Mouse (Mus musculus): ENCODE results near the gene Nhlh2.
A peak's percentile ranks its signal among the peaks of the same experiment; 100 is the strongest.

Gene Nhlh2

DNA sequence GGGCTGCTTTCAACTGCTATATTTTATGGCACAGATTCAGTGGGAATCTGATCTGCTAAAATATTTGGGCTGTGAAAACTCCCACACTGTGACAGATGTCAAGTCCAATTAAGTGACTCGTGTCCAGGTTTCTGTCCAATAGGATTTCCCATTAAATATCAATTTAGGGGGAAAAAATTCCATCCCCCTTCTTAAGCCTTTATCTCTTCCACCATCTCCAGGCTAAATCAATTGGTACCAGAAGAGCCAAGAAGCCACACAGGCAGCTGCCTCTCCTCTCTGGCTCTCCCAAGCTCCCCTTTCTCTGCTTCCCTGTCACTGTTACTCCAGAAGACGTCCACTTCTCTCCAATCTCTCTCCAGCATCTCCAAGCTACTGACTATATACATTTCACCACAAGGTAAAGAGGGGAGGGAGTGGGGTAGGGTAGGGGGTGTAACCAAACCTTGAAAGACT lies at the start of gene Nhlh2:
Gene Nhlh2, plus strand, starts transcription at position 151 of the 456 bp plus-strand sequence.
- DNase-seq (ENCODE audit: low read depth, low spot score): peak; percentile 29

DNA sequence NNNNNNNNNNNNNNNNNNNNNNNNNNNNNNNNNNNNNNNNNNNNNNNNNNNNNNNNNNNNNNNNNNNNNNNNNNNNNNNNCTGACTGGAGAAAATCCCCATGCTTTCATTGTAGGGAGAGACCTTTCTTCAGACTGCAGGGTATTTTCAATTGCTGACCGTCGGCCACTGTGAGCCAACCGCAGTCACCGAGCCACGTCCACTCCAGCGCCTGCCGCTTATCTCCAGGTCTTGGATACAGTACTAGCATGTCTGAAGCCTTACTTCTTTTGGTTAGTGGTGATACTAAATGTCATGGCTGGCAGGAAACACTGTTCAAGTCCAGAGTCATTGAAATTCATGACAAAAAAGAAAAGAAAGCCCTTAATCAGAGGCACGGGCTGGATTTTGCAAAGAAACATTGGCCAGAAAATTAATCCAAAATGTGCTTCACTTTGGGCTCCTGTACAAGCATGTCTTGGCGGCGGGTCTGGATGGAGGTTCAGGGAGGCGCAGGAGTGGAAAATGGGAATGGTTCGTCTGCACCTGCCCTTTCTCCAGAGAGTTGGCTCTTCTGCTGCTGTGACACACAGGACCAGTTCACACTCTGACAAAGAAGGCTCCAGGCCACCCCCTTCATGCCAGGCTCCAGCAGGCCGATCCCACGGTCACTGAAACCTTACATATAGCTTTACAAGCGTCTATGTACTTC lies 48.6 kb upstream of the Nhlh2 start:
- DNase-seq (ENCODE audit: low read depth, low spot score): no peak

DNA sequence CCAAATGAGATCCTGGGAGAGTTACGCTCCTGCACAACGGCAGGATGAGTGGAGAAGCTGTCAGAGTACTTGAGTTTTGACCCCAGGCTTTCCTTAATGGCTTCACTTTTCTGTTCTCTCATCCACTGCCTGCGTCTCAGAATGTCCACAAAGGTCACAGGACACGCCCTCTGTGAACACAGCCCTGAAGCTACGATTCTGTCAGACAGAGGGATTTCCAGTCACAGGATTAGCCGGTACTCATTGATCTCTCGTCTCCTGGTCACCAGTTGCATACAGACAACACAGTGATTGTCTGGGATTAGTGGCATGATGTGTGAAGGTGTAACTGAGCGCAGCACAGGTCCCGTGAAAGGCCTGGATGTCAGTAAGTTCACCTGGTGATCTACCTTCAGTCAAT lies 46.4 kb upstream of the Nhlh2 start:
- DNase-seq (ENCODE audit: low read depth, low spot score): peak; percentile 36

DNA sequence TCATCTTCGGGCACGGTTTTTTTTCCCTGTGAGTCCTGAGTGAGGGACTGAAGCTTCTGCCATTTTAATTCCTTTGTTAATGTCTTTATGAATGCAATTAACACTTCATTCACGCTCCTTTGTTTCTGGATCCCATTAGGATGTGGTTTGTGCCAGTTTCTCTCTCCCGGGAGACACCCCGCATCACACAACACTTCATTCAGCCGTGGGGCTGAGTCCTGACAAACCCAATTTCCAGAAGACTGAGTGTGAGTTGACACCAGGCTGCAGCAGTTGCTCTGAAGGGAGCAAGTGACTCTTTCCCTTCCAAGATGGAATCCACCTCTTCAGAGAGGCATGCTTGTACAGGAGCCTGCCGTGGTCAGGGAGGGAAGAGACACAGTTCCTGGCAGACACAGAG lies 45.5 kb upstream of the Nhlh2 start:
- no peak for DNase-seq (ENCODE audit: low read depth, low spot score)

DNA sequence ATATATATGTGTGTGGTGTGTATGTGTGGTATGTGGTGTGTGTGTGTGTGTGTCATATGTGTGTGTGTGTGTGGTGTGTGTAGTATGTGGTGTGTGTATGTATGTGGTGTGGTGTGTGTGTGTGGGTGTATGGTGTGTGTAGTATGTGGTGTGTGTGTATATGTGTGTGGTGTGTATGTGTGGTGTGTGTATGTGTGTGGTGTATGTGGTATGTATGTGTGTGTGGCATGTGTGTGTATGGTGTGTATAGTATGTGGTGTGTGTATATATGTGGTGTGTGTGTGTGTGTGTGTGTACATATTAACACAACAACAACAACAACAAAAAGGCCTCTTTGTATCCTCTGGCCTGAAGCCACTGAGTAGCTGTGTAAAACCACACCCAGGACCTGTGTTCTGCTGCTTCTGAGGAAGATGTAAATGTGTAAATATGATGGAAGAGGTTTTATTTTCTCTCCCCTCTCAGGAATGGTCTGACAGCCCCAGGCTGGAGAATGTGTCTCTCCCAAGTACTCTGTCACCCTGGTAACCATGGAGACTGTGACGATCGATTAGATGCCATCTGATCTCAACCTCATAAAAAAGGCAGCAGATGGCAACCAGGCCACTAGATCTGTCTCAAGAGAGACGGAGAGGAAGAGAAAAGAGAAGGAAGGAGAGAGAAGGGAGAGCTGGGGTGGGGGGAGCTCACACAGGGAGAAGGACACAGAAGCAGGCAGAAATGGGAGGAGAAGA lies 42.9 kb upstream of the Nhlh2 start:
- peak; percentile 74 for DNase-seq (ENCODE audit: low read depth, low spot score)

DNA sequence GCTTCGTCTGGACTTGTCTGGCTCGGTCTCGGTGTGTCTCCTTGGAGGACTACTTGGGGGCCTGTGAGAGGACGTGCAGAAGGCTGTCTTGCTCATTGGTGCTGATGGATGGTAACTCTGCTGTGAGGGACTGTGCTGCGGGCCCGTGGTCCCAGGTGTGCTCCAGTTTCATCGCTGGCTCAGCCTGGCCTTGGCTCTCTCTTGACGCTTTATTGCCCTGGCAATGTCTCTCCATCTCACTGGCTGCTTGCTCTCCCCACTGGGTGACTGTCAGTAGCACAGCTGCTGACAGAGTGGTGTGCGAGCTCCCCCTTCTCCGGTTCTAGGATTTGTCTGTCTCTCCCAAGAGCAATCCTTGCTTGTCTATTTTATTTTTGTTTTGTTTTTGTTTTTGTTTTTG lies 34.5 kb upstream of the Nhlh2 start:
- DNase-seq (ENCODE audit: low read depth, low spot score): no peak

DNA sequence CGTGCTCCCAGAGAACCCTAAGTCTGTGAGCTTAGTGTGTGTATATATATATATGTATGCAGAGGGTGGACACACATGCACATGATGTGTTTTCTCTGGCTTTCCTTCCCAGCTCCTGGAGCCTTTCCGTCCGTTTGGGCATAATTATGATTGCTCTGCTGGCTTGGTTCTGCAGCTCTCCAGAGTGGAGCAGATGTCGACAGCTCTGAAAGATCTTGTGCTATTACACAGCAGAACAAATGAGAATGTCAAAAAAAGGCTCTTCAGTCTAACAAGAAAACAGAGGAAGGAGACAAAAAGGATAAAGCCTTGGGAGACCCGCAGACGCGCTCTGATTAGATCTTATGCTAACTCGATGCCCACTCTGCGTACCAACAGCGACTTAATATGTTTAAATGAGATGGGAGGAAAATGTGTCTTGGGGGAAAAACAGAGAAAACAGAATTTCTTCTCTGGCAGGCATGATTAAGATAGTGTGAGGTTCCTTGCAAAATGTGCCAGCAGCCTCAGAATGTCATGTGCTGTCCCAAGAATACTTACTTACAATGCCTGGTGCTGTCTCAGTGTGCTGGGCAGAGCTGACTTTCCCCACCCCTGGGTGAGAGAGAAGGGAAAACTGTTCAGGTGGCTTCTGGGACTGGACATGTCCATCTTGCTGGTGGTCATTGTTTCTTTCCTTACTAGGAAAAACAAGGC lies 31.4 kb upstream of the Nhlh2 start:
- no peak for DNase-seq (ENCODE audit: low read depth, low spot score)

DNA sequence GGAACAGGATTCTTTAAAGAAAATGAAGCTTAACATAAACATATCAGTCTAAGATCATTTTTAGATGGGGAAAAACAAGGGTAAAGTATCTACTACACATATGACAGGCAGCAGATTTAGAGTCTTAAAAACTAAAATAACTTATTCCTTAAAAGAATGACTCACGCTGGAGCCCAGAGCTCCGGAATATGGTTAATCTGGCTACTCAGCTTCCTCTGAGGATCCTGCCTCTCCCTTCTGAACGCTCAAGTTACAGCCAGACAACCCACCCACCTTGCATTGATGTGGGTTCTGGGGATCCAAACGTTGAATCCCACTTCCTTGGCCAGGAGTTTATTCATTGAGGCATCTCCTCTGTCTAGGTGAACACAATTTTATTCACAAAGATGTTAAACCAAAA lies 26.0 kb upstream of the Nhlh2 start:
- DNase-seq (ENCODE audit: low read depth, low spot score): no peak

DNA sequence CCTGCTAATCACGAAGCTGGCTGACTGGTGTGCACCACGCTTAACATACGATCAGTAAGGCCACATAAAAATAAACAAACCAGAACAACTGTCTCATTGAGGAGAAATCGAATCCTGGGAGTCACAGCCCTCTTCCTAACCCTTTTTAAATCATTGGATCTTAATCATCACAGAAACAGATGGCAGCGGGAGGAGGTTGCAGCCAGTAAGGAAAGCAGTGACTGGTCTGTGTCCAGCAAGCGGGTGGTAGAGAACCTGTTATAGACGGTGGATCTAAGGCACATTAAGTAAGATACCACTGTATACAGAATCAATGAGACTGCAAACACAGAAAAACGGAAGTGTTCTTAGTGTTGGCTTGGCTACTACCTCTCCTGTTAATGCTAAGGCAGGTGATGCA lies 24.2 kb upstream of the Nhlh2 start:
- no peak for DNase-seq (ENCODE audit: low read depth, low spot score)

DNA sequence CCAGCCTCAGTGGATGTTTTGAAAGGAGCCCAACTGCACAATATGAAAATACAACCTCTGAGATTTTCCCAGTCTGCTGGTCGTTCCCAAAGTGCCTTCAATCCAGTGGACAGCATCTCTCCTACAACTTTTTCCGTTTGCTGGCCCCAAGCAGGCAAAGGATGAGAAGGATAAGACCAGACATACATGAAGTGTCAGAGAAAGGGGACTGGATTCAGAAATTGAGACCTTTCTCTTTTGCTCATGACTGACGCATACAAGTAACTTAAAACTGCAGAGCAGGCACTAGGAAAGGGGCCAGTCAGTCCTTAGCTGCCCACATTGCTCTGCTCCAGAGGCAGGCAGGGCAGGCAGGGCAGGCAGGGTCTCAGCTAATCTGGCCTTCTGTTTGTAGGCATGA lies 19.7 kb upstream of the Nhlh2 start:
- no peak for DNase-seq (ENCODE audit: low read depth, low spot score)

DNA sequence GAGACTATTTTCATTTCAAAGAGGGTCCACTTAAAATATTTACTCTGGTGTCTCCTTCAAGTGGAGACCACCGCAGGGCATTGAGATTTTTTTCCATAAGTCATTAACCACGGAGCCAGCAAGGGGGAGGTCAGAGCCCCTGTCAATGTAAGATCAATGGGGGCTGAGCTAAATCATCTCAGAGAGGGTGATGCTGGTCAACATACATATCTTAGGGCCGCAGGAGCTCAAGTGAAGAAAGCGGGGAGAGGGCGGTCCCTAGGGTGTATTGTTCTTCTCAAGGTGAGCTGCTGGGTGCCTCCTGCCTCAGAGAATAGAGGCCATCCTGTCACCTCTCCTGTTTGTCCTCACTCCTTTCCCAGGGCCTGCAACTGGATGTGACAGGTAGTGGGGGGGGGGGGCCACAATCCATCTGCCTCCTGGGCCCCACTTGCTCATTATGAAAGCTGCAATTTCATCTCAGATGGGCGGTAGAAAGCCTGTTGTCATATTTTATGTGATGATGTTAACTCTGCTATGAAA lies 18.8 kb upstream of the Nhlh2 start:
- DNase-seq (ENCODE audit: low read depth, low spot score): peak; percentile 15

DNA sequence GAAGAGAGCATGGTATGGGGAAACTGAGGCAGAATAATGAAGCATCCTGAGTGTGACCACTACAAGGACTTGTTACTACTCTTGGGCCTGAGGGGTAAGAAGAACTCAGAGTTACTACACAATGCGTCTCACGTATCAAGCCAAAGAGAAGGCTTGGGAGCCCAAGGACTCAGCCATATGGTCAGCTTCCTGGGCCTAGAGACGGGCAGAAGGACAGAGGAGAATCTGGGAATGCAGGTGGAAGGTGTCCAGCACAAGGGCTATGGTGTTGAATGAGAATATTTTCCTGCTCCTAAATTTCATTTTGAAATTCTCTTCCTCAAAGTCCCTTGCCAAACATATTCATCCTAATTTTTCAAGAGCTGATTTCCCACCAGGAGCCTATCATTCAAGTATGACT lies 12.0 kb upstream of the Nhlh2 start:
- no peak for DNase-seq (ENCODE audit: low read depth, low spot score)

DNA sequence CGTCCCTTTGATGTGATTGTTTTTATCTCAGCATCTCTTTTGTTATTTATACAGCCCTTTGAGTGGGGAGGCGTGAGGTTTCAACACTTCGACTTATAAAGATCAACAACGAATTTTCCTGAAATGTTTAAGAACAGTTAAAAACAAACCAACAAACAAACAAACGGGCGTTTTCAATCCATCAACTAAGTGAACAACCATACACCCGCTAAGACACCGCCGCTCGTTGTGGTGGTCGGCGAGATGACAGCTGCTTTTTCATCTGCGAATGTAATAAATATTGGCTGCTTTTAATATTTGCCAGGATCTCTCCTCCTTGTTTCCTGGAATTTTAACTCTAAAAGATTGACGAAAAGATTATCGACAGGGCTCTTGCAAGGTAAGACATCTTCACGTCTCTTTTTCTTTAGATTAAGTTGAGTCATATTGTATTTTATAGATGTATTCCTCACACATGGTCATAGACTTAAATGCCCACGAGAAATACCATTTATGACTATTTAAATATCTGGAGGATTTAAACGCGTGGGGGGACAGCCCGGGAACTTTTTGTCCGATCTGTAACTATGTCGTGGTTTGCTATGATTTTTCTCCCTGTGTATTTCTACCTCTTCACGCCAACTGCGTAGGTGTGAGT lies 923 bp downstream of the Nhlh2 start:
- no peak for DNase-seq (ENCODE audit: low read depth, low spot score)

DNA sequence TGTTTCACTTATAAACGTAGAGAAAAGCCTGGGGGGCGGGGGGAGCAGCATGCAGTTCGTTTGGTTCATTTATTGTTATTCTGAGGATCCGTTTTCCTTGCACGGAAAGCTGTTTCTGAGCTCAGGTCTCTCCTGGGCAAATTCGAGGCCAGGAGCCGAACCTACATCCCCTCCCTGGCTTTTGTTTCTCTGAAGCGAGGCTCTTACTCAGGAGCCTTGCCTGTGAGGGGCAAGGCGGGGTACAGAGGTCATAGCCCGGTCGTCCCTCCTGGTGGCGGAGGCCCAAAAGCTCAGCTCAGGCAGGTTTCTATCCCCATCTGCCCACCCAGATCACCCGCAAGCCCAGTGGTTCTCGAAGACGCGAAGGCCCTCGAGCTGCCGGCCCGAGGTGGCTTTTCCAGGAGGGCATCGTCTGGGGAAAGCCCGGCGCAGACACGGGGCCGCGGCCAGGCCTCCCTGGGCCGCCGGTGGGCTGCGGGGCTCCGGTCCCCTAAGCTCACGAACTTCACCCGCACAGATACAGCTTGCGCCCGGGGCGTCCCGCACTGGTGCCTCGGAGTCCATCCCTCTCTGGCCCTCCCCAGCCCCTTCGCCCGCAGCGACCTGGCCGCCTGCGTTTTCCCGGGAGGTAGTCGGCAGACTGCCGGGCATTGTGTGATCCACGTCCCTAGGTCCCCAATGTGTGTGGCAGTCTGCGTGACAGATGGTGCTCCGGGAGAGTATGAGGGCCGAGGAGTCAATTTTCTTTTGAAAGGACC lies 1.6 kb downstream of the Nhlh2 start:
- DNase-seq (ENCODE audit: low read depth, low spot score): peak; percentile 50

DNA sequence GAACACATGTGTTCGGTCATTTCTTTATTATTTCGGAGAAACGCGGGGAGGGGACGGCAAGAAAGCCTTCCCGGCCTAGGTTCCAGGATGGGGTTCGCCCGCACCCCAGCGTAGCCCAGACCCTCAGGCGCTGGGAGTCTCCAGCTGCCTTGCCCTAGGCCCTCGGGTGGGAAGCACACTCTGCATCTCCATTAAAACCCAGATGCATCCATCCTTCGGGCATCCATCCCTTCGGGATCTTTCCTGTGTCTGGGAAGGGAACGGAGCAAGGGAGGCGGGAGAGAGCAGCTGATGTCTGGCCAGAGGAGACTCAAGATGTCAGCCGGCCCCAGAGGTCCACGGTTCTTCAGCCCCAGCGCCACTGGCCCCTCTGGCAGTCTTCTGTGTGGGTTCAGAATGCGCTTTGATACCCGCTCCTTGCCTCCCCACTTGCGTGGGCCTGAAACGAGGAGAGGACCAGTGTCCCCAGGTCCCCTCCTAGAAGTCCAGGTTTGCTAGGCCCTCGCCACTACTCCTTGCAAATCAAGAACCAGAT lies 2.3 kb downstream of the Nhlh2 start:
- DNase-seq (ENCODE audit: low read depth, low spot score): no peak

DNA sequence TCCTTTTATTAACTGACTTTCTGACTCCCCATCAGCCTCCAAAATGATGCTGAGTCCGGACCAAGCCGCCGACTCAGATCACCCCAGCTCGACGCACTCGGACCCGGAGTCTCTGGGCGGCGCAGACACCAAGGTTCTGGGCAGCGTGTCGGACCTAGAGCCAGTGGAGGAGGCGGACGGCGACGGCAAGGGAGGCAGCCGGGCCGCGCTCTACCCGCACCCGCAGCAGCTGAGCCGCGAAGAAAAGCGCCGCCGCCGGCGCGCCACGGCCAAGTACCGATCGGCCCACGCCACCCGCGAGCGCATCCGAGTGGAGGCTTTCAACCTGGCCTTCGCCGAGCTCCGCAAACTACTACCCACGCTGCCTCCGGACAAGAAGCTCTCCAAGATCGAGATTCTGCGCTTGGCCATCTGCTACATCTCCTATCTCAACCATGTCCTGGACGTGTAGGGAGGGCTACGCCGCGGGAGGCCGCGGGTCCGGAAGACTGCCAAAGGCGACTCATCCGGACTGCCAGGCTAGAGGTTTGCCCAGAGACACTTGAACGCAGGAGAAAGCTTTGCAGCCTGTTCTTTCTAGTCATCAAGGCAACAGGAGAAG lies 2.8 kb downstream of the Nhlh2 start:
- peak; percentile 47 for DNase-seq (ENCODE audit: low read depth, low spot score)

DNA sequence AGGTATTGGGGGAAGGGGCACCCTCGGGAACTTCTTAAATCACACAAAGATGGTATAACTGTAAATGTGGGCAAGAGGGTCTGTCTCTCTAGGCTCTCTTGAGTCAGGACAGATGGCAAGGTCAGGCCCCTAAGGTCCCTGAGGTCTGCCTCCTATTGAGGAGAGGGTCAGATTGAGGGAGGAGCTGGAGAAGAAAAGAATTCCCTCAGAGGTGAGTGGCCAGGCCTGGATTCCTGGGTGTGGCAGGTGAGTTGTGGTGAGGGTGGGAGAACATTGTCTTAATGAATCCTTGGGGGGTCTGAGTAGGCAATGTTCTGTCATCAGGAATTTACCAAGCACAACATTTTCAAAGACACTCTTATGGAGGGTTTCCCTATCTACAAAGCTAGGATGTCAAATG lies 10.7 kb downstream of the Nhlh2 start:
- no peak for DNase-seq (ENCODE audit: low read depth, low spot score)

DNA sequence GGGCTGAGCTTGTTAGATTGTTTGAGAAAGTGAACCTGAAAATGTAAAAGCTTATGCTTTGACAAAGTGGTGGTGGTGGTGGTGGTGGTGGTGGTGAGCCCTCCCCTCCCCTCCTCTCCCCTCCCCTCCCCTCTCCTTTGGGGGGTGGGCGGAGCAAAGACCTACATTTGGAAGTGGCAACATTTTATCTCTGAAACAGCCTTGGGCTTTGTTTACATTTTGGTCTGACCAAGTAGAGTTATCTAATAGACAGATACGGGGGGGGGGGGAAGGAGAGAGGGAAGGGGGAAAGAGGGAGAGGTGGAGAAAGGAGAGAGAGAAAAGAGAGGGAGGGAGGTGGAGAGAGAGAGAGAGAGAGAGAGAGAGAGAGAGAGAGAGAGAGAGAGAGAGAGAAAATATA lies 12.8 kb downstream of the Nhlh2 start:
- no peak for DNase-seq (ENCODE audit: low read depth, low spot score)

DNA sequence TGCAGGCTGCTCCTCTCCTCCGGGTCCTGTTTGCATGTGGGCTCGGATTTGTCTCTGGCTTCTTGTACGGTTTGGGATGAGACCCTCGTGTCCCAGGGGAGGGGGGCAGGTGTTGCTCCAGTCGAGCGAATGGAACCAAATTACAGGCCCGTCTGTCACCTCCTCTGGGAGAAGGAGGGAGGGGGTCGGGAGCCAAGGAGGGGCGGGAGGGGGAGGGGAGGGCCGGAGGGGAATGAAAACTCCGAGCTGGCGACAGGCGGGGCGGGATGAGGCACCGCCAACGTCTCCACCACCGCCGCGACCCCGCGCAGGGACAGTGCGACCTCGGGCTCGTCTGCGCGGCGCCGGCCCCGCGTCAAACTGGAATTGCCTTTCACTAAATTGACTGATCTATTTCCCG lies 13.5 kb downstream of the Nhlh2 start:
- DNase-seq (ENCODE audit: low read depth, low spot score): peak; percentile 70

DNA sequence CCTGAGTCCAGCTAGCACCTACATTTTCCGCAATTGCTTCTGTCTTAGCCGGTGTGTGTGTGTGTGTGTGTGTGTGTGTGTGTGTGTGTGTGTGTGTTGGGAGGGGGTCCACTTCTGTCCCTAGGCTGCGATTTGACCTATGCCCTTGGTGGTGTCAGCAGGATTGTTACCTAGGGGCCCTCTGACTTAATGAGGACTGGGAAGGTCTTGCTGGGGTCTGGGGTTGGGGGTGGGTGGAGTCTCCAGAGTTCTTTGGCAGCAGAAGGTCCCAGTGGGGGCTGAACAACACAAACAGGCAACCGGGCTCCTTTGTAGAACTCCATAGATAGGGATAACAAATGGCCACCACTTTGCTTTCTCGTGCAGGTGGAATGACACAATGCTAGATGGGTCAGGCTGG lies 14.0 kb downstream of the Nhlh2 start:
- DNase-seq (ENCODE audit: low read depth, low spot score): peak; percentile 41
